Mouse (Mus musculus) right cerebral cortex, adult 18-20 months (tissue): ENCODE results near the gene Ric1.

Experiments used
- DNase-seq: peaks from one replicate; pipeline ENCODE4 v3.0.0; 2022; ENCODE audit warnings: mixed read lengths

Gene Ric1

GRCm38 (mm10) chr19:29641055-29641454 lies 119.0 kb downstream of the Ric1 start:
- no peak for DNase-seq

DNA sequence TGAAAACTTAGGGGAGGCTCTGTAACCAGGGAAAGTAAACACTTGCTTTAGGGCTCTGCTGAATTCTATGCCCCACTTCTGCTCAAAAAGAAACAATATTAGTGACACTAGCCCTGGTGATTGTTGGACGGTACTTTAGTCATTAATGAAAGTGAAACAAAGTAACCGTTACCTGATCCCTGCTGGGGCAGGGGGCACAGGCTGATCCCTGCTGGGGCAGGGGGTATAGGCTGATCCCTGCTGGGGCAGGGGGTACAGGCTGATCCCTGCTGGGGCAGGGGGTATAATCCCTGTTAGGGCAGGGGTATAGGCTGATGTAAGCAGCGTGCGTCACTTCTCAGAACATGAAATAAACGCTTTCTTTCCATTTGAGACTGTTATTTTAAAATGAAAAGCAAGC lies 119.4 kb downstream of the Ric1 start:
- no peak for DNase-seq

GRCm38 (mm10) chr19:29642211-29642610 lies 120.1 kb downstream of the Ric1 start:
- no peak for DNase-seq

DNA sequence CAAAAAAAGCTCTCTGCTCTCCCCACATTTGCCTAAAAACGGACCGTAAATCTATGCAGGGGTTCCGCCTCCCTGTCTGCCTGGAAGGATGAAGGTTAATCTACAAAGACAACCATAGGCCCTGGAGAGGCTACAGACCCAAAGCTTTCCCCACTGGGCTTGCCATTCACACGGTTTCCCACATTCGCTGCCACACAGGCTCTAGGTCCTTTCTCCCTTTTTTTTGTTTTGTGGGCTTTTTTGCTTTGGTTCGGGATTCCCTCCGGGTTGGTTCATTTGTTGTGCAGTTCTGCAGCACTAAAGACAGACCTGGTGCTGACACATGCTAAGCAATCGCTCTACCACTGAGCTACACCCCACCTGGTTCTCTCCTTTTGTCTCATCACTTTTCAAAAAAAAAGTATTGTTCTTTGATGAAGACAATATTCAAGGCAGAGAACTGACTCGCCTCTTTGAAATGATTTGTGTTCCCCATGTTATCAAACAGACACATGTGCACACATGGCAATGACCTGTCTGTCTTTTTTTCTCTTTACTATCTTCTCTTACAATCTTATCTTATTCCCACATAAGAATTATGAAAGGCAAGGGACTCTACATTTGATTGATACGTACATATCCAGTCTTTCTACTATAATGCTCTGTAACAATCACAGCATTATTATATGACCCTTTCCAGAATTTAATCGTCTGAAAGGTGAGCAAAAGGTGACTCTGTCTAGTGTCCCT lies 121.3 kb downstream of the Ric1 start:
- no peak for DNase-seq

- no peak for DNase-seq
Measured at GRCm38 (mm10) chr19:29644747-29645146, 122.7 kb downstream of the Ric1 start.

- peak; percentile 97 for DNase-seq
Measured at GRCm38 (mm10) chr19:29647651-29648549, 125.8 kb downstream of the Ric1 start, which contains the start of gene Ermp1. Ermp1 (minus strand) TSS chr19:29648415.

DNA sequence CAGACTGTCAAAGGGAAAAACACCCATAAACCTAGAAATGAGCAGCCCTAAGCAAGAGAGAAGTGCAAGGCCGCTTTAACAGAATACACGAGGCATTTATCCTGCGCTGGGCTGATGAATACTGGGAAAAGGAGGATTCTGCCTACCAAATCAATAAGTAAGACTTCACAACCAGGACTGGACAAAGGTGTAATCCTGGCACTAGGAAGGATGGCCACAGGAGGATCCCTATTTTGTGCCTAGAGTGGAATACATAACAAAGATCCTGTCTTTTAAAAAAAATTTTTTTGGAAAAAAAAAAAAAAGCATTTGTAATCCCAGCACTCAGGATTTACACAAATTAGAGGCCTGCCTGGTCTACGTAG lies 126.5 kb downstream of the Ric1 start:
- DNase-seq: no peak

DNA sequence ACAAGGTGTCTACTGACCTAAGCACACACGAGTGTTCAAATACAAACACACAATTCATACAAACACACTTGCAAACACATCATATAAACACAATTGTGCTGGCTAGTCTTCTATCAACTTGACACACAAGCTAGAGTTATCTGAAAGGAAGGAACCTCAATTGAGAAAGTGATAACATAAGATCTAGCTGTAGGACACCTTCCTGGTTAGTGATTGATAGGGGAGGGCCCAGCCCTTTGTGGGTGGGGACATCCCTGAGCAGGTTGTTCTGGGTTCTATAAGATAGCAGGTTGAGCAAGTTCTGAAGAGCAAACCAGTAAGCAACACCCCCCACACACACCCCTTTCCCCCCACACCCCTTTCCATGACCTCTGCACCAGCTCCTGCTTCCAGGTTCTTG lies 127.6 kb downstream of the Ric1 start:
- DNase-seq: no peak

DNA sequence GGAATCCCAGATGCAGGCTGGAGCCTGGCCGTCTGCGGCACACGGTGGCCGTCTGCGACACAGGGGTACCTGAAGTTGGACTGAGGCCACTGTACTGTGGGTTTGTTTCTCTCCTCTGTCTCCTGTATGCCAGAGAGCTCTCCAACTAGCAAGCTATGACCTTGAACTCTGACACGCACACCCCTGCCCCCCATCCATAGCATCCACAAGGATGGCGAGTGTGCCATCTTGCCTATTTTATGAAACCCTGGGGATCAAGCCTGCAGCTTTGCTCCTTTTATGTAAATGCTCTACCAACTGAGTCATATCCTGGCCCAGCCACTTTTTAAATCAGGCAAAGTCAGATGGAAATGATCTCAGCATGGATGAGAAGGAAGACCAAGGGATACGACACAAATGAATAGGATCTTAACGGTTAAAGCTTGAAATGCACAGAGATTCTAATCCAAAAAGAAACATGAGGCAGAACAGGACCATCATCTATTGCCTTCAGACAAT lies 131.7 kb downstream of the Ric1 start:
- DNase-seq: no peak

GRCm38 (mm10) chr19:29655148-29655547 lies 133.1 kb downstream of the Ric1 start:
- peak; percentile 38 for DNase-seq

- no peak for DNase-seq
Measured at GRCm38 (mm10) chr19:29656029-29656428, 133.9 kb downstream of the Ric1 start.
